ENCODE assay signal across 21 mouse cellular contexts in genomic region chr9:72890499-72891085, GRCm38 (mm10). TPM values are rescaled to one million over a fixed set of nuclear protein-coding genes. Genes with fewer than 3 reads are reported as not detected.
DNase-seq lines count a peak whose midpoint lies in the region; ATAC-seq and TF ChIP-seq lines count a peak whose summit lies in the region.
"Had no signal": no experiment of that assay in that cellular context is flagged by ENCODE, and none has a peak within 500 bp of the region (broad histone marks: within the 10 kb centered on the region; RNA-seq: fewer than 3 reads in every experiment).

No protein-coding gene starts in this region.

- no peak for TF ChIP-seq CTCF in forebrain, postnatal 0 days (IDR thresholded peaks at IDR 0.05; ENCODE audit: low read depth)

- ATAC-seq in forebrain, postnatal 0 days: no peak
- ATAC-seq in embryonic facial prominence, embryonic 12.5 days (ENCODE audit: insufficient number of reproducible peaks, insufficient read depth, low FRiP score, low TSS enrichment): peak; percentile 59; the same call in 1 of the 2 replicates
- ATAC-seq: forebrain, embryonic 14.5 days; liver, embryonic 12.5 days; midbrain, embryonic 15.5 days had no signal

- WGBS in forebrain, embryonic 10.5 days: 70% methylated on average over 10 of the region's 10 CpGs
- 77% methylated on average over 10 of the region's 10 CpGs for WGBS in forebrain, postnatal 0 days
- WGBS in embryonic facial prominence, embryonic 12.5 days: 17% methylated on average over 10 of the region's 10 CpGs

- peak overlapping the region; percentile 1; the same call in 1 of the 2 replicates for H3K27ac ChIP-seq in forebrain, embryonic 10.5 days
- H3K27ac ChIP-seq in forebrain, postnatal 0 days (ENCODE audit: low read depth, low read length): no peak overlapping the region
- H3K27ac ChIP-seq in embryonic facial prominence, embryonic 12.5 days: peak overlapping the region; percentile 50
- H3K27ac ChIP-seq: layer of hippocampus, adult 2 months; liver, embryonic 12.5 days; midbrain, embryonic 15.5 days; neural tube, embryonic 15.5 days had no signal

- no peak overlapping the region for H3K9ac ChIP-seq in forebrain, postnatal 0 days
- H3K9ac ChIP-seq in embryonic facial prominence, embryonic 12.5 days: no peak overlapping the region
- H3K9ac ChIP-seq: liver, embryonic 12.5 days; midbrain, embryonic 15.5 days; neural tube, embryonic 15.5 days had no signal

- H3K4me3 ChIP-seq in forebrain, embryonic 10.5 days: no peak overlapping the region
- H3K4me3 ChIP-seq in forebrain, postnatal 0 days (ENCODE audit: low read depth, low read length): no peak overlapping the region
- H3K4me3 ChIP-seq in embryonic facial prominence, embryonic 12.5 days: no peak overlapping the region
- H3K4me3 ChIP-seq: layer of hippocampus, adult 2 months; liver, embryonic 12.5 days; midbrain, embryonic 15.5 days; myocyte; neural tube, embryonic 15.5 days had no signal

- no peaks in the 10 kb centered on the region for H3K27me3 ChIP-seq in forebrain, embryonic 10.5 days (ENCODE audit: poor library complexity, severe bottlenecking)
- no peaks in the 10 kb centered on the region for H3K27me3 ChIP-seq in forebrain, postnatal 0 days (ENCODE audit: insufficient read depth, low read length)
- H3K27me3 ChIP-seq in embryonic facial prominence, embryonic 12.5 days: no peaks in the 10 kb centered on the region
- H3K27me3 ChIP-seq: liver, embryonic 12.5 days; midbrain, embryonic 15.5 days; neural tube, embryonic 15.5 days had no signal

- no peak for DNase-seq in forebrain, embryonic 10.5 days (ENCODE audit: extremely low spot score, low spot score)
- no peak for DNase-seq in forebrain, postnatal 0 days
- DNase-seq in CD8-positive naive resting alpha-beta T cell, adult 2 months (ENCODE audit: low read depth in 2 of 2, low spot score in 2 of 2): peak; percentile 52 to 63
- DNase-seq in thymus, postnatal 0 days (ENCODE audit: low spot score): peak; percentile 70
- no peak for DNase-seq in right cerebral cortex, adult 2 months (ENCODE audit: low spot score in 2 of 2)
- DNase-seq in testis, postnatal 10 days (ENCODE audit: low spot score): no peak
- DNase-seq in left cerebral cortex, postnatal 4 days: no peak
- DNase-seq: adrenal gland, postnatal 10 days; gastrocnemius, postnatal 25 days; kidney, adult 8-10 months; kidney, postnatal 14 days; lung, adult 2 months had no signal

- intact Hi-C loops in left cerebral cortex, postnatal 4 days (cut with DNase I): loop anchor here (5.0 kb wide), 1 partner anchor 67 kb away; the partner anchor contains the start of genes Dyx1c1 and Gm44503

- H3K4me2 ChIP-seq in forebrain, postnatal 0 days (ENCODE audit: low read depth): no peak overlapping the region
- peak overlapping the region; percentile 22; the same call in 1 of the 2 replicates for H3K4me2 ChIP-seq in embryonic facial prominence, embryonic 12.5 days (replicated peaks)
- H3K4me2 ChIP-seq: liver, embryonic 12.5 days; midbrain, embryonic 15.5 days; neural tube, embryonic 15.5 days had no signal

- H3K4me1 ChIP-seq in forebrain, embryonic 10.5 days: no peaks in the 10 kb centered on the region; the same call in 1 of the 2 replicates
- H3K4me1 ChIP-seq in forebrain, postnatal 0 days (ENCODE audit: insufficient read depth): no peaks in the 10 kb centered on the region
- no peaks in the 10 kb centered on the region; the same call in 1 of the 2 replicates for H3K4me1 ChIP-seq in embryonic facial prominence, embryonic 12.5 days
- H3K4me1 ChIP-seq: liver, embryonic 12.5 days; midbrain, embryonic 15.5 days; neural tube, embryonic 15.5 days had no signal

- no peaks in the 10 kb centered on the region; the same call in 1 of the 2 replicates for H3K9me3 ChIP-seq in forebrain, embryonic 10.5 days
- no peaks in the 10 kb centered on the region for H3K9me3 ChIP-seq in forebrain, postnatal 0 days (ENCODE audit: low read length)
- H3K9me3 ChIP-seq in embryonic facial prominence, embryonic 12.5 days: no peaks in the 10 kb centered on the region
- H3K9me3 ChIP-seq: liver, embryonic 12.5 days; midbrain, embryonic 15.5 days; neural tube, embryonic 15.5 days had no signal

- H3K36me3 ChIP-seq in forebrain, embryonic 10.5 days (replicated peaks): peaks cover 80% of the 10 kb centered on the region
- H3K36me3 ChIP-seq in forebrain, postnatal 0 days (ENCODE audit: insufficient read depth): no peaks in the 10 kb centered on the region
- peaks cover 15% of the 10 kb centered on the region; the same call in 1 of the 2 replicates for H3K36me3 ChIP-seq in embryonic facial prominence, embryonic 12.5 days
- H3K36me3 ChIP-seq: liver, embryonic 12.5 days; midbrain, embryonic 15.5 days; neural tube, embryonic 15.5 days had no signal

RNA-seq across cellular contexts. Expression of gene Pygo1, which starts 34.9 kb away (rescaled TPM):
- 5.2 and 5.5 TPM in 2 replicates for polyA plus RNA-seq in forebrain, embryonic 10.5 days (2016; fragmentation: Nextera tagmentation; extraction: Ambion mirVana)
- total RNA-seq in forebrain, postnatal 0 days (2014; rRNA removed): 34.6 and 41.7 TPM in 2 replicates
- 5.7 and 9.6 TPM in 2 replicates for polyA plus RNA-seq in forebrain, postnatal 0 days (2015; fragmentation: Nextera tagmentation; extraction: Ambion mirVana)
- polyA plus RNA-seq in embryonic facial prominence, embryonic 12.5 days (2016; fragmentation: Nextera tagmentation; extraction: Ambion mirVana): 11.7 TPM in 2 replicates
- 0.66 and 0.75 TPM in 2 replicates for polyA plus RNA-seq in thymus, postnatal 0 days (2015; fragmentation: Nextera tagmentation; extraction: Ambion mirVana)
- total RNA-seq in left cerebral cortex, postnatal 4 days (2021): 10 to 100 TPM; 26.1 to 26.2 TPM
- total RNA-seq: hematopoietic stem cell, adult 5-6 weeks; megakaryocyte-erythroid progenitor cell, adult 5-6 weeks had no signal

Comparison
In these comparisons a context has a peak if more than half of its experiments do, and no peak if none do; other contexts are left out.
1. DNase-seq: peak in CD8-positive naive resting alpha-beta T cell, adult 2 months (2 of 2) and thymus, postnatal 0 days (single experiment); none in forebrain, embryonic 10.5 days (single experiment), forebrain, postnatal 0 days (single experiment), right cerebral cortex, adult 2 months (0 of 2), testis, postnatal 10 days (single experiment) and left cerebral cortex, postnatal 4 days (single experiment).